Mouse (Mus musculus) myocyte (in vitro differentiated cells): ENCODE measurements around the gene Plekha7. TPM values are rescaled to one million over a fixed set of nuclear protein-coding genes. Genes with fewer than 3 reads are reported as not detected.

ENCODE experiments used
- H3K27me3 ChIP-seq: one replicate; pipeline ENCODE4 v1.6.1; 2011; ENCODE audit not compliant: control insufficient read depth, insufficient read depth, insufficient read length
- H3K36me3 ChIP-seq: one replicate; pipeline ENCODE4 v1.6.1; 2011; ENCODE audit not compliant: control insufficient read depth, insufficient read depth
- H3K4me2 ChIP-seq: one replicate; pipeline ENCODE4 v1.6.1; 2011; ENCODE audit warnings: low read depth, control low read depth
- H3K4me3 ChIP-seq: one replicate; pipeline ENCODE4 v1.5.1; 2011; ENCODE audit warnings: mild to moderate bottlenecking, control low read depth, moderate library complexity
- H3K79me2 ChIP-seq: one replicate; pipeline ENCODE4 v1.6.1; 2011; ENCODE audit not compliant: control insufficient read depth, insufficient read depth
- H3ac ChIP-seq: one replicate; pipeline ENCODE4 v1.6.1; 2011; ENCODE audit not compliant: control insufficient read depth, insufficient read length
- CEBPB ChIP-seq: IDR thresholded peaks from 2 replicates; pipeline ENCODE4 v1.6.1; 2011; ENCODE audit warnings: mild to moderate bottlenecking, moderate library complexity; ENCODE audit not compliant: poor library complexity, insufficient read depth, severe bottlenecking
- E2F4 ChIP-seq: IDR thresholded peaks from one replicate; pipeline ENCODE4 v1.6.1; 2011; ENCODE audit warnings: mild to moderate bottlenecking, control low read depth, moderate library complexity; ENCODE audit not compliant: insufficient read depth
- MAX ChIP-seq: IDR thresholded peaks from one replicate; pipeline ENCODE4 v1.6.1; 2011; ENCODE audit warnings: low read depth, mild to moderate bottlenecking, control low read depth
- MYOD1 ChIP-seq, 3 experiments: IDR thresholded peaks; one replicate each; pipeline ENCODE4 v1.6.1; 2011; ENCODE audit warnings: control low read depth in 2 of 3, low read depth in 2 of 3, mild to moderate bottlenecking in 2 of 3, moderate library complexity in 1 of 3; ENCODE audit not compliant: insufficient read length in 2 of 3, control insufficient read depth in 1 of 3
- MYOG ChIP-seq, 3 experiments: IDR thresholded peaks; one replicate each; pipeline ENCODE4 v1.6.1; 2011; ENCODE audit warnings: control low read depth in 2 of 3, low read depth in 2 of 3, mild to moderate bottlenecking in 2 of 3; ENCODE audit not compliant: insufficient read length in 2 of 3, control insufficient read depth in 1 of 3, insufficient read depth in 1 of 3
- POLR2A ChIP-seq: IDR thresholded peaks from one replicate; pipeline ENCODE4 v1.6.1; 2011; ENCODE audit warnings: low read depth, mild to moderate bottlenecking, control low read depth, moderate library complexity; ENCODE audit not compliant: insufficient read length
- POLR2AphosphoS2 ChIP-seq: IDR thresholded peaks from one replicate; pipeline ENCODE4 v1.6.1; 2011; ENCODE audit warnings: low read depth, control low read depth; ENCODE audit not compliant: insufficient read length
- REST ChIP-seq: IDR thresholded peaks from one replicate; pipeline ENCODE4 v1.6.1; 2011; ENCODE audit warnings: mild to moderate bottlenecking, control low read depth, moderate library complexity; ENCODE audit not compliant: insufficient read depth, insufficient read length
- SRF ChIP-seq: IDR thresholded peaks from one replicate; pipeline ENCODE4 v1.6.1; 2011; ENCODE audit warnings: low read depth; ENCODE audit not compliant: control insufficient read depth, insufficient read length
- TCF12 ChIP-seq: IDR thresholded peaks from one replicate; pipeline ENCODE4 v1.6.1; 2011; ENCODE audit warnings: mild to moderate bottlenecking, control low read depth; ENCODE audit not compliant: poor library complexity, insufficient read depth, severe bottlenecking
- TCF3 ChIP-seq: IDR thresholded peaks from one replicate; pipeline ENCODE4 v1.6.1; 2011; ENCODE audit warnings: low read depth, control low read depth; ENCODE audit not compliant: insufficient read length
- USF1 ChIP-seq: IDR thresholded peaks from one replicate; pipeline ENCODE4 v1.6.1; 2011; ENCODE audit warnings: low read depth, mild to moderate bottlenecking, control low read depth, moderate library complexity
- polyA plus RNA-seq: library from polyadenylated mRNA; unstranded; fragments of >200 nt; fragmentation: generic; extraction: Trizol; gene quantifications from one replicate; pipeline ENCODE4 v1.2.1, GENCODE M21; 2012; ENCODE audit warnings: missing spikeins

Plekha7 gene
- polyA plus RNA-seq, 1 experiment, result 2.6 TPM

GRCm38 (mm10) chr7:116290559-116290958, 17.6 kb downstream of the Plekha7 start:
- no peaks in the 10 kb centered on the region for H3K36me3 ChIP-seq
- H3K79me2 ChIP-seq, result no peaks in the 10 kb centered on the region
- no peak overlapping the region for H3K4me3 ChIP-seq
- H3K4me2 ChIP-seq, result no peak overlapping the region
- TF ChIP-seq REST (no peak), SRF (no peak), CEBPB (no peak), E2F4 (no peak), POLR2AphosphoS2 (no peak), MAX (no peak), USF1 (no peak), TCF12 (no peak), MYOG (IDR thresholded peaks at IDR 0.05; ENCODE audit: control insufficient read depth in 1 of 3, insufficient read depth in 1 of 3, insufficient read length in 2 of 3, low read depth in 2 of 3) (no peak), TCF3 (no peak)
- H3ac ChIP-seq, result no peak overlapping the region
- peaks cover 8% of the 10 kb centered on the region for H3K27me3 ChIP-seq

- H3K4me2 ChIP-seq, result no peak overlapping the region
- no peak for TF ChIP-seq TCF3
- TF ChIP-seq MAX, result no peak
- TF ChIP-seq POLR2A, result no peak
- no peak for TF ChIP-seq CEBPB
- no peak for TF ChIP-seq E2F4
- no peak for TF ChIP-seq USF1
- no peak for TF ChIP-seq TCF12
- TF ChIP-seq POLR2AphosphoS2, result no peak
- no peak for TF ChIP-seq MYOG (IDR thresholded peaks at IDR 0.05; ENCODE audit: control insufficient read depth in 1 of 3, insufficient read depth in 1 of 3, insufficient read length in 2 of 3, low read depth in 2 of 3)
- TF ChIP-seq REST, result no peak
- no peak for TF ChIP-seq MYOD1 (IDR thresholded peaks at IDR 0.05; ENCODE audit: control insufficient read depth in 1 of 3, insufficient read length in 2 of 3, low read depth in 2 of 3)
- TF ChIP-seq SRF, result no peak
- no peak overlapping the region for H3K4me3 ChIP-seq
- peaks cover 13% of the 10 kb centered on the region for H3K27me3 ChIP-seq
- H3K79me2 ChIP-seq, result no peaks in the 10 kb centered on the region
- no peak overlapping the region for H3ac ChIP-seq
- no peaks in the 10 kb centered on the region for H3K36me3 ChIP-seq
Measured at GRCm38 (mm10) chr7:116288996-116289395, 19.2 kb downstream of the Plekha7 start.

GRCm38 (mm10) chr7:116287959-116288358, 20.2 kb downstream of the Plekha7 start:
- H3K36me3 ChIP-seq, result no peaks in the 10 kb centered on the region

GRCm38 (mm10) chr7:116286611-116287355, 21.4 kb downstream of the Plekha7 start:
- peaks cover 10% of the 10 kb centered on the region for H3K27me3 ChIP-seq
- no peak for TF ChIP-seq POLR2A
- TF ChIP-seq USF1, result no peak
- TF ChIP-seq MAX, result no peak
- no peak for TF ChIP-seq CEBPB
- TF ChIP-seq TCF3, result no peak
- TF ChIP-seq TCF12, result no peak
- no peak for TF ChIP-seq REST
- TF ChIP-seq SRF, result no peak
- no peak for TF ChIP-seq POLR2AphosphoS2
- TF ChIP-seq E2F4, result no peak
- TF ChIP-seq MYOG (IDR thresholded peaks at IDR 0.05; ENCODE audit: control insufficient read depth in 1 of 3, insufficient read depth in 1 of 3, insufficient read length in 2 of 3, low read depth in 2 of 3), result no peak
- no peak for TF ChIP-seq MYOD1 (IDR thresholded peaks at IDR 0.05; ENCODE audit: control insufficient read depth in 1 of 3, insufficient read length in 2 of 3, low read depth in 2 of 3)
- H3K4me3 ChIP-seq, result no peak overlapping the region
- no peaks in the 10 kb centered on the region for H3K36me3 ChIP-seq
- no peak overlapping the region for H3ac ChIP-seq
- no peak overlapping the region for H3K4me2 ChIP-seq
- H3K79me2 ChIP-seq, result no peaks in the 10 kb centered on the region

More at GRCm38 (mm10) chr7:116287959-116288358, 20.2 kb downstream of the Plekha7 start:
- peaks cover 17% of the 10 kb centered on the region for H3K27me3 ChIP-seq
- H3K79me2 ChIP-seq, result no peaks in the 10 kb centered on the region
- H3K4me2 ChIP-seq, result no peak overlapping the region
- TF ChIP-seq TCF3 (no peak), USF1 (no peak), POLR2A (no peak), MAX (no peak), CEBPB (no peak), TCF12 (no peak), SRF (no peak), MYOG (IDR thresholded peaks at IDR 0.05; ENCODE audit: control insufficient read depth in 1 of 3, insufficient read depth in 1 of 3, insufficient read length in 2 of 3, low read depth in 2 of 3) (no peak), E2F4 (no peak), MYOD1 (IDR thresholded peaks at IDR 0.05; ENCODE audit: control insufficient read depth in 1 of 3, insufficient read length in 2 of 3, low read depth in 2 of 3) (no peak), POLR2AphosphoS2 (no peak), REST (no peak)
- H3ac ChIP-seq, result no peak overlapping the region
- H3K4me3 ChIP-seq, result no peak overlapping the region
